Comparison of ENCODE assay signal across 27 mouse cellular contexts in genomic region chr11:97983983-97984382, GRCm38 (mm10). TPM values are rescaled to one million over a fixed set of nuclear protein-coding genes. Genes with fewer than 3 reads are reported as not detected.
DNase-seq lines count a peak whose midpoint lies in the region; ATAC-seq and TF ChIP-seq lines count a peak whose summit lies in the region.
"Had no signal": no experiment of that assay in that cellular context is flagged by ENCODE, and none has a peak within 500 bp of the region (broad histone marks: within the 10 kb centered on the region; RNA-seq: fewer than 3 reads in every experiment).

No protein-coding gene starts in this region.

- no peak overlapping the region for H3K9ac ChIP-seq in kidney, postnatal 0 days (ENCODE audit: low read depth, low read length)
- no peak overlapping the region for H3K9ac ChIP-seq in intestine, embryonic 15.5 days
- H3K9ac ChIP-seq: embryonic facial prominence, embryonic 12.5 days; forebrain, embryonic 13.5 days; heart, embryonic 15.5 days; stomach, embryonic 15.5 days had no signal

- H3K27ac ChIP-seq in kidney, postnatal 0 days, result no peak overlapping the region
- H3K27ac ChIP-seq in intestine, embryonic 15.5 days, result no peak overlapping the region
- H3K27ac ChIP-seq: embryonic facial prominence, embryonic 12.5 days; forebrain, embryonic 13.5 days; heart, adult 2 months; heart, embryonic 15.5 days; hindbrain, embryonic 10.5 days; stomach, embryonic 15.5 days had no signal

- H3K4me3 ChIP-seq in kidney, postnatal 0 days (replicated peaks; ENCODE audit: low read depth, low read length), result no peak overlapping the region
- no peak overlapping the region for H3K4me3 ChIP-seq in intestine, embryonic 15.5 days (replicated peaks)
- H3K4me3 ChIP-seq: embryonic facial prominence, embryonic 12.5 days; erythroblast, embryonic 14.5 days; forebrain, embryonic 13.5 days; heart, adult 2 months; heart, embryonic 15.5 days; hindbrain, embryonic 10.5 days; limb, embryonic 10.5 days; stomach, embryonic 15.5 days had no signal

- H3K4me2 ChIP-seq in kidney, postnatal 0 days (ENCODE audit: low read length), result no peak overlapping the region
- H3K4me2 ChIP-seq in intestine, embryonic 15.5 days (replicated peaks), result no peak overlapping the region
- H3K4me2 ChIP-seq: embryonic facial prominence, embryonic 12.5 days; forebrain, embryonic 13.5 days; heart, embryonic 15.5 days; stomach, embryonic 15.5 days had no signal

- H3K9me3 ChIP-seq in kidney, postnatal 0 days (replicated peaks; ENCODE audit: low read length), result no peaks in the 10 kb centered on the region
- H3K9me3 ChIP-seq in intestine, embryonic 15.5 days, result no peaks in the 10 kb centered on the region
- H3K9me3 ChIP-seq: embryonic facial prominence, embryonic 12.5 days; forebrain, embryonic 13.5 days; G1E; heart, embryonic 15.5 days; hindbrain, embryonic 10.5 days; limb, embryonic 10.5 days; stomach, embryonic 15.5 days had no signal

- WGBS in kidney, postnatal 0 days, result 60% methylated on average over 1 of the region's 1 CpGs
- WGBS in intestine, embryonic 15.5 days, result 83% methylated on average over 1 of the region's 1 CpGs

- peaks cover 4% of the 10 kb centered on the region; the same call in 1 of the 2 replicates for H3K4me1 ChIP-seq in kidney, postnatal 0 days (replicated peaks; ENCODE audit: insufficient read depth, low read length)
- H3K4me1 ChIP-seq in intestine, embryonic 15.5 days (replicated peaks), result peaks cover 6% of the 10 kb centered on the region; the same call in 1 of the 2 replicates

- H3K36me3 ChIP-seq in kidney, postnatal 0 days (ENCODE audit: insufficient read depth, low read length), result no peaks in the 10 kb centered on the region
- H3K36me3 ChIP-seq in intestine, embryonic 15.5 days, result no peaks in the 10 kb centered on the region
- H3K36me3 ChIP-seq: embryonic facial prominence, embryonic 12.5 days; heart, embryonic 15.5 days; hindbrain, embryonic 10.5 days; limb, embryonic 10.5 days; stomach, embryonic 15.5 days had no signal

- TF ChIP-seq CTCF in kidney, postnatal 0 days (IDR thresholded peaks at IDR 0.05; ENCODE audit: low read depth), result peak; percentile 20; the same call in 1 of the 2 replicates

- H3K27me3 ChIP-seq in kidney, postnatal 0 days (ENCODE audit: insufficient read depth, low read length), result 0 out of 2 replicates have a peak, but pooled peaks cover 4% of the 10 kb centered on the region
- peaks cover 21% of the 10 kb centered on the region for H3K27me3 ChIP-seq in intestine, embryonic 15.5 days (replicated peaks)

- ATAC-seq in kidney, postnatal 0 days (replicated peaks; ENCODE audit: low FRiP score, low read depth), result no peak
- no peak for ATAC-seq in intestine, embryonic 15.5 days
- ATAC-seq: forebrain, embryonic 13.5 days; inflammation-experienced regulatory T-cells, adult 6 months had no signal

- no peak for DNase-seq in kidney, postnatal 0 days (ENCODE audit: low spot score)
- no peak for DNase-seq in kidney, postnatal 4 days
- DNase-seq in 3T3-L1 (ENCODE audit: low read depth, low spot score), result peak; percentile 55
- peak; percentile 60 for DNase-seq in ES-CJ7 (ENCODE audit: low read depth, low spot score)
- peak; percentile 53 for DNase-seq in induced T-regulatory cell, adult 2 months (ENCODE audit: low read depth)
- no peak for DNase-seq in ovary, postnatal 14 days (ENCODE audit: low spot score)
- DNase-seq in urinary bladder, postnatal 25 days (ENCODE audit: low spot score), result no peak
- DNase-seq: adrenal gland, adult 8-10 months; cerebellum, adult 9-10 months; gastrocnemius, postnatal 25 days; heart, adult 2 months; kidney, adult 8-10 months; kidney, postnatal 25 days; layer of hippocampus, adult 9-11 months; lung, adult 2 months; lung, postnatal 4 days; right cerebral cortex, postnatal 25 days had no signal

RNA-seq across cellular contexts. Expression of gene Plxdc1, which starts 2.3 kb away (rescaled TPM):
- 1.8 and 2.1 TPM in 2 replicates for polyA plus RNA-seq in kidney, postnatal 0 days (2015; fragmentation: Nextera tagmentation; extraction: Ambion mirVana)
- 0.47 and 0.49 TPM in 2 replicates for polyA plus RNA-seq in intestine, embryonic 15.5 days (2015; fragmentation: Nextera tagmentation; extraction: Ambion mirVana)
- polyA plus RNA-seq: limb, embryonic 10.5 days had no signal

RNA-seq across cellular contexts. Expression of gene Arl5c, which starts 12.0 kb away (rescaled TPM):
- 2.0 and 3.1 TPM in 2 replicates for polyA plus RNA-seq in kidney, postnatal 0 days (2015; fragmentation: Nextera tagmentation; extraction: Ambion mirVana)
- polyA plus RNA-seq in intestine, embryonic 15.5 days (2015; fragmentation: Nextera tagmentation; extraction: Ambion mirVana), result 7.6 and 11.8 TPM in 2 replicates
- polyA plus RNA-seq: erythroblast, embryonic 14.5 days; G1E had no signal

RNA-seq across cellular contexts. Expression of gene Cacnb1, which starts 38.9 kb away (rescaled TPM):
- 8.8 and 9.0 TPM in 2 replicates for polyA plus RNA-seq in kidney, postnatal 0 days (2015; fragmentation: Nextera tagmentation; extraction: Ambion mirVana)
- polyA plus RNA-seq in intestine, embryonic 15.5 days (2015; fragmentation: Nextera tagmentation; extraction: Ambion mirVana), result 6.5 and 7.5 TPM in 2 replicates

RNA-seq across cellular contexts. Expression of gene Rpl19, which starts 42.5 kb away (rescaled TPM):
- 1,072 and 1,182 TPM in 2 replicates for polyA plus RNA-seq in kidney, postnatal 0 days (2015; fragmentation: Nextera tagmentation; extraction: Ambion mirVana)
- 1,063 and 1,131 TPM in 2 replicates for polyA plus RNA-seq in intestine, embryonic 15.5 days (2015; fragmentation: Nextera tagmentation; extraction: Ambion mirVana)

Comparison
In these comparisons a context has a peak if more than half of its experiments do, and no peak if none do; other contexts are left out.
1. DNase-seq: peak in 3T3-L1 (single experiment), ES-CJ7 (single experiment) and induced T-regulatory cell, adult 2 months (single experiment); none in kidney, postnatal 0 days (single experiment), kidney, postnatal 4 days (0 of 2), ovary, postnatal 14 days (single experiment) and urinary bladder, postnatal 25 days (single experiment).